Mouse (Mus musculus) heart, embryonic 10.5 days (tissue): ENCODE data around the gene Myo18b. TPM values are rescaled to one million over a fixed set of nuclear protein-coding genes. Genes with fewer than 3 reads are reported as not detected.
A peak's percentile ranks its signal among the peaks of the same experiment; 100 is the strongest.

Source experiments
- DNase-seq: peaks from one replicate; pipeline ENCODE4 v3.0.0-alpha.2; 2017; ENCODE audit warnings: low spot score
- H3K27ac ChIP-seq: fragments of 300-500 bp; sonication (generic); 2 replicates; pipeline ENCODE4 v1.5.1; 2016; ENCODE audit warnings: mild to moderate bottlenecking
- H3K27me3 ChIP-seq: fragments of 300-500 bp; sonication (generic); 2 replicates; pipeline ENCODE4 v1.6.1; 2016; ENCODE audit warnings: mild to moderate bottlenecking; ENCODE audit not compliant: poor library complexity, insufficient read depth, severe bottlenecking
- H3K36me3 ChIP-seq: fragments of 300-500 bp; sonication (generic); 2 replicates; pipeline ENCODE4 v1.6.1; 2016; ENCODE audit warnings: mild to moderate bottlenecking, moderate library complexity
- H3K4me1 ChIP-seq: fragments of 300-500 bp; sonication (generic); 2 replicates; pipeline ENCODE4 v1.6.1; 2016; ENCODE audit warnings: mild to moderate bottlenecking
- H3K4me3 ChIP-seq: fragments of 300-500 bp; sonication (generic); 2 replicates; pipeline ENCODE4 v1.5.1; 2016; ENCODE audit warnings: mild to moderate bottlenecking, moderate library complexity
- H3K9me3 ChIP-seq: fragments of 300-500 bp; sonication (generic); 2 replicates; pipeline ENCODE4 v1.6.1; 2016; ENCODE audit warnings: mild to moderate bottlenecking, moderate library complexity
- whole genome bisulfite sequencing: fragments of 180-500 bp; shearing (Covaris S2); methylation state at CpG from one replicate; pipeline ENCODE4 v1.1.7; 2016; 5-methylcytosine and 5-hydroxymethylcytosine counted together
- polyA plus RNA-seq: library from polyadenylated mRNA; unstranded; fragments of >200 nt; fragmentation: Nextera tagmentation; extraction: Ambion mirVana; gene quantifications from 2 replicates; pipeline ENCODE4 v1.2.1, GENCODE M21; 2016

Gene Myo18b
- polyA plus RNA-seq, 1 experiment from 2014 or later, result 17.0 TPM

GRCm38 (mm10) chr5:112834896-112835295 is 61.3 kb downstream of the Myo18b start:
- DNase-seq, result no peak
- H3K36me3 ChIP-seq, result peaks cover 95% of the 10 kb centered on the region
- no peak overlapping the region for H3K4me3 ChIP-seq
- H3K9me3 ChIP-seq, result no peaks in the 10 kb centered on the region
- H3K27me3 ChIP-seq, result no peaks in the 10 kb centered on the region
- H3K4me1 ChIP-seq, result no peaks in the 10 kb centered on the region
- no peak overlapping the region for H3K27ac ChIP-seq

DNA sequence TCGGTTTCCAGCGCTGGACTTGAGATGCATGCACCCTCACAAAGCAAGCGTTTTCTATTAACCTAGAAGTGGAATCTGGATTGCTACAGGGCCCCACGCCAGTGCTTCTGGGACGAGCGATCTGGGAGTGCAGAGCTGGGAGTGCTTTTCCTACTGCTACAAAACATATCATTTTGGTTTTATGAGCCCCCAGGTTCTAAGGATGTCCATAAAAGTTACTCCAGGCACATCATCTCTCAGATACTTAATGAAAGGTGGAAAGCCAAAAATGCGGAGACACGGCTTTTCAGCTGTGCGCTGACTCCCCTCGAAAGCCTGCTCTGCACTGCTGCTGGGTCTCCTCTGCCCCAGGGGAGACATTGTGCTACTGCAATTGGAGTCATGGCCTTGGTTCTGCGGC is 62.3 kb downstream of the Myo18b start:
- no peak overlapping the region for H3K4me3 ChIP-seq
- no peaks in the 10 kb centered on the region for H3K4me1 ChIP-seq
- H3K27ac ChIP-seq, result no peak overlapping the region
- no peaks in the 10 kb centered on the region for H3K9me3 ChIP-seq
- H3K27me3 ChIP-seq, result no peaks in the 10 kb centered on the region
- DNase-seq, result no peak
- WGBS, result 83% methylated on average over 11 of the region's 11 CpGs
- H3K36me3 ChIP-seq, result peaks cover 95% of the 10 kb centered on the region

GRCm38 (mm10) chr5:112825091-112825794 is 70.9 kb downstream of the Myo18b start:
- no peak overlapping the region for H3K4me3 ChIP-seq
- DNase-seq, result no peak
- 73% methylated on average over 12 of the region's 12 CpGs for WGBS
- no peaks in the 10 kb centered on the region for H3K9me3 ChIP-seq
- H3K27ac ChIP-seq, result no peak overlapping the region
- H3K27me3 ChIP-seq, result no peaks in the 10 kb centered on the region
- H3K36me3 ChIP-seq, result peaks cover 93% of the 10 kb centered on the region
- no peaks in the 10 kb centered on the region for H3K4me1 ChIP-seq

DNA sequence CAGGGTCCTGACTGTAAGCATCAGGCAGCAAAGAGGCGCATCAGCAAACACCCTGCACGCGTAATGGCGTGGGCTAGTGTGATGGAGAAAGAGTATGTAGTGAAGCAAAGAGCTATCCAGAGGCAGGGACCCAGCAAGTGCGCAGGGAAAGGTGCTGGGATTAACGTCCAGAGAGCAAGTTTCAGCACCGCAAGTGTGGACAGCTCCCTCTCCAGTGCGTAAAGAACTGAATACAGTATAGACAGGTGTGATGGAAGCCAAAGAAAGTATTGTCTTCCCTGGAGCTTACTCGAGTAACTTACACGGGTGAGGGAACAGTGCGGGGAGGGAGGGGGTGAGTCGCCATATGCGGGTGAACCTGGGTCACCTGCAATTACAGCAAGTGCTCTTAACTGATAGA is 71.8 kb downstream of the Myo18b start:
- Histone ChIP-seq H3K4me1 (no peaks in the 10 kb centered on the region), H3K27ac (no peak overlapping the region), H3K27me3 (no peaks in the 10 kb centered on the region), H3K9me3 (no peaks in the 10 kb centered on the region), H3K4me3 (no peak overlapping the region), H3K36me3 (peaks cover 93% of the 10 kb centered on the region)
- WGBS, result 42% methylated on average over 13 of the region's 13 CpGs
- no peak for DNase-seq

DNA sequence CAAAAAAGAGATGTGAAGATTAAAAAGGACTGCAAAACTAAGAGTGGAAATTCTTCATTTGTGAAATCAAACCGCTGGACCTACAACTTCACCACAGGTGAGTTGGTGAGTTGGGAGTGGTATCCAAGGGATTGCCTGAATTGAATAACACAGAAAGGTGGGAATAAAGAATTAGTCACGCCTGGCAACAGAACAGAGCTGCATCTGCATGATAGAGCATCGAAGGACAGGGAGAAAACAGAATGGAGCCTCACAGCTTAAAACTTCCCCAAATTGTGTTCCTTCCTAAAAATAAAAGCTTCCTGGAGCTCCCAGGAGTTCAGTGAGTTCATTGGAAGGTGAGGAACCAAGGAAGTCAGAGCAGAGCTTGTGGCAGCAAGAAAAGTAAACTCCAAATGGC is 73.7 kb downstream of the Myo18b start:
- WGBS, result 71% methylated on average over 3 of the region's 3 CpGs
- no peak for DNase-seq
- no peaks in the 10 kb centered on the region for H3K4me1 ChIP-seq
- H3K4me3 ChIP-seq, result no peak overlapping the region
- H3K36me3 ChIP-seq, result peaks cover 89% of the 10 kb centered on the region
- H3K27me3 ChIP-seq, result no peaks in the 10 kb centered on the region
- H3K27ac ChIP-seq, result no peak overlapping the region
- no peaks in the 10 kb centered on the region for H3K9me3 ChIP-seq

- peaks cover 87% of the 10 kb centered on the region for H3K36me3 ChIP-seq
- no peaks in the 10 kb centered on the region for H3K27me3 ChIP-seq
- H3K4me3 ChIP-seq, result no peak overlapping the region
- no peak overlapping the region for H3K27ac ChIP-seq
- no peaks in the 10 kb centered on the region for H3K4me1 ChIP-seq
- 81% methylated on average over 7 of the region's 7 CpGs for WGBS
- no peaks in the 10 kb centered on the region for H3K9me3 ChIP-seq
- no peak for DNase-seq
Measured at GRCm38 (mm10) chr5:112815051-112815450, 81.1 kb downstream of the Myo18b start.

GRCm38 (mm10) chr5:112807629-112808028 is 88.5 kb downstream of the Myo18b start:
- H3K36me3 ChIP-seq, result peaks cover 88% of the 10 kb centered on the region
- H3K27ac ChIP-seq, result no peak overlapping the region
- no peak overlapping the region for H3K4me3 ChIP-seq
- 0 out of 2 replicates have a peak, but pooled peaks cover 2% of the 10 kb centered on the region for H3K4me1 ChIP-seq
- DNase-seq, result no peak
- no peaks in the 10 kb centered on the region for H3K27me3 ChIP-seq
- no peaks in the 10 kb centered on the region for H3K9me3 ChIP-seq
- WGBS, result 91% methylated on average over 4 of the region's 4 CpGs

DNA sequence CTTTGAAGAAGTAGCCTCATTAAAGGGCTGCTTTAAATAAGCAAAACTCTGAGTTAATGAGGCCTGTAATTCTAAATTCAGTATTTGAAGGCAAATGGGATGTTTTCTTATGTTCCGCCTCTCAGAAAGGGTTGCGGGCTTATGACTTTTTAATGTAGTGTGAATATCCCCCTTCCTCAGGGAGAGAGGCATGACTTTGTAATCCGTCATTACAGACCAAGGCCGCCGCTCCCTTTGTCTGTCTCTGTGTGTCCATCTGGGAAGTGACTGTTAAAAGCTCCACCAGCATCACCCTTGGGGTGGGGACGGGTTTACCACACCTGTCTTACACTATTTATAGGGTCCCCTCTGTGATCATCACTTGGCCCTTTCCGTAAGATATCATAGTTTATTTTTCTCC is 100.1 kb downstream of the Myo18b start:
- Histone ChIP-seq H3K27ac (no peak overlapping the region), H3K9me3 (no peaks in the 10 kb centered on the region), H3K4me1 (peaks cover 4% of the 10 kb centered on the region), H3K27me3 (no peaks in the 10 kb centered on the region), H3K36me3 (peaks cover 95% of the 10 kb centered on the region), H3K4me3 (no peak overlapping the region)
- no peak for DNase-seq
- 83% methylated on average over 7 of the region's 7 CpGs for WGBS

- no peak overlapping the region for H3K4me3 ChIP-seq
- H3K27me3 ChIP-seq, result no peaks in the 10 kb centered on the region
- peaks cover 85% of the 10 kb centered on the region for H3K36me3 ChIP-seq
- DNase-seq, result no peak
- WGBS, result 63% methylated on average over 15 of the region's 15 CpGs
- no peak overlapping the region for H3K27ac ChIP-seq
- no peaks in the 10 kb centered on the region for H3K9me3 ChIP-seq
- peaks cover 14% of the 10 kb centered on the region for H3K4me1 ChIP-seq
Measured at GRCm38 (mm10) chr5:112791792-112792780, 104.1 kb downstream of the Myo18b start.

- 73% methylated on average over 4 of the region's 4 CpGs for WGBS
Measured at GRCm38 (mm10) chr5:112790376-112791111, 105.6 kb downstream of the Myo18b start.

GRCm38 (mm10) chr5:112788441-112788840 is 107.7 kb downstream of the Myo18b start:
- no peak for DNase-seq
- peaks cover 11% of the 10 kb centered on the region for H3K4me1 ChIP-seq
- H3K27me3 ChIP-seq, result 0 out of 2 replicates have a peak, but pooled peaks cover 6% of the 10 kb centered on the region
- H3K9me3 ChIP-seq, result no peaks in the 10 kb centered on the region
- 91% methylated on average over 2 of the region's 2 CpGs for WGBS
- no peak overlapping the region for H3K27ac ChIP-seq
- peaks cover 83% of the 10 kb centered on the region for H3K36me3 ChIP-seq
- no peak overlapping the region for H3K4me3 ChIP-seq

More at GRCm38 (mm10) chr5:112790376-112791111, 105.6 kb downstream of the Myo18b start:
- H3K36me3 ChIP-seq, result peaks cover 85% of the 10 kb centered on the region
- peaks cover 14% of the 10 kb centered on the region for H3K4me1 ChIP-seq
- 0 out of 2 replicates have a peak, but pooled peaks cover 6% of the 10 kb centered on the region for H3K27me3 ChIP-seq
- no peaks in the 10 kb centered on the region for H3K9me3 ChIP-seq
- no peak for DNase-seq
- H3K4me3 ChIP-seq, result no peak overlapping the region
- H3K27ac ChIP-seq, result peak overlapping the region; percentile 19; the same call in 1 of the 2 replicates

DNA sequence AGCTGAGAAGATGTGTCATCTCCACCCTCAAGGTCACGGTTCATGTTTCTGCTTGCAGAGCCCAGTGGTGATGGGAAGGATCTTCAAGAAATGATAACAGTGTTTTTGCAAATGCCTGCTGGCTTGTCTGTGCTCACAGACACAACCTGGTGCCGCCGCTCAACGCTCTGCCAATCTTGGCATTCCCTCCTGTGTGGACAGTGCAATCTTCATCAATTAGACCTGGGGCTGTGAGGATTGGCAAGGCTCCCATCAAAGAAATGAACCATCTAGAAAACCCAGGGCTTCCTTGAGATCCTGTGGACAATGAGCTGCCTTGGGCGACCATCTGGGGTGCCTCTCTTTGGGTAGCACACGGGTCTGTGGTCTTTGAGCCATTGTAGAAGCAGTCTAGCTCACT is 109.4 kb downstream of the Myo18b start:
- no peak for DNase-seq
- H3K4me3 ChIP-seq, result no peak overlapping the region
- H3K9me3 ChIP-seq, result no peaks in the 10 kb centered on the region
- H3K27ac ChIP-seq, result no peak overlapping the region
- peaks cover 11% of the 10 kb centered on the region for H3K4me1 ChIP-seq
- H3K36me3 ChIP-seq, result peaks cover 83% of the 10 kb centered on the region
- WGBS, result 91% methylated on average over 6 of the region's 6 CpGs
- 0 out of 2 replicates have a peak, but pooled peaks cover 6% of the 10 kb centered on the region for H3K27me3 ChIP-seq
